Mouse (Mus musculus) adrenal gland, adult 18-20 months (tissue): ENCODE results near the gene Ercc5. TPM values are rescaled to one million over a fixed set of nuclear protein-coding genes. Genes with fewer than 3 reads are reported as not detected.

ENCODE experiments used
- DNase-seq, 2 experiments: peaks; one replicate each; pipeline ENCODE4 v3.0.0; 2021 to 2022; ENCODE audit warnings: low spot score in 2 of 2
- total RNA-seq, 2 experiments: library from RNA; stranded (reverse); gene quantifications; 1 replicate in 1 of 2; 2 replicates in 1 of 2; pipeline ENCODE4 v1.2.3; 2021

The Ercc5 gene
- total RNA-seq, 2 experiments from 2014 or later, result 18.1 to 22.3 TPM

GRCm38 (mm10) chr1:44172656-44173055 is 25.1 kb downstream of the Ercc5 start:
- no peak for DNase-seq

GRCm38 (mm10) chr1:44173903-44174302 is 26.4 kb downstream of the Ercc5 start:
- no peak for DNase-seq

- no peak for DNase-seq
Measured at GRCm38 (mm10) chr1:44178086-44178485, 30.5 kb downstream of the Ercc5 start.

GRCm38 (mm10) chr1:44186396-44186795 is 38.9 kb downstream of the Ercc5 start:
- no peak for DNase-seq

- DNase-seq, result peak; percentile 11 to 21
Measured at GRCm38 (mm10) chr1:44198273-44199171, 51.0 kb downstream of the Ercc5 start.

GRCm38 (mm10) chr1:44202876-44203275 is 55.3 kb downstream of the Ercc5 start:
- DNase-seq, result no peak

GRCm38 (mm10) chr1:44214443-44214842 is 66.9 kb downstream of the Ercc5 start:
- no peak for DNase-seq

GRCm38 (mm10) chr1:44216352-44217116 is 69.0 kb downstream of the Ercc5 start:
- DNase-seq, result no peak

- DNase-seq, result no peak
Measured at GRCm38 (mm10) chr1:44217118-44217517, 69.6 kb downstream of the Ercc5 start.

GRCm38 (mm10) chr1:44218876-44219275 is 71.3 kb downstream of the Ercc5 start, which contains the start of gene Mettl21e:
Gene Mettl21e, minus strand, starts transcription at chr1:44218961.
- DNase-seq, result no peak

- DNase-seq, result peak in 1 of 2 experiments; percentile 35
Measured at GRCm38 (mm10) chr1:44229044-44229443, 81.5 kb downstream of the Ercc5 start.

Other genes with a start within 250 kb of the Ercc5 start
- gene Tpp2, start 214.1 kb upstream of the Ercc5 start, total RNA-seq, result 10 to 100 TPM; 38.4 to 47.7 TPM
- gene Mettl21c, start 127.7 kb upstream of the Ercc5 start, total RNA-seq, result not detected
- under 1 TPM in 1 of 2 experiments, not detected in 1; 0.03 TPM for gene Gm8251, start 85.8 kb upstream of the Ercc5 start, total RNA-seq
- gene Tex30, start 45.3 kb upstream of the Ercc5 start, total RNA-seq, result 10 to 100 TPM in 1 of 2 experiments, 1 to 10 TPM in 1; 9.5 to 10.2 TPM
- gene Kdelc1, start 28.9 kb upstream of the Ercc5 start, total RNA-seq, result 10 to 100 TPM; 10.8 to 15.9 TPM
- 10 to 100 TPM; 14.6 to 15.9 TPM for gene Bivm, start 28.8 kb upstream of the Ercc5 start, total RNA-seq
- gene Mettl21e, start 71.2 kb downstream of the Ercc5 start, total RNA-seq, result not detected